11 mouse cellular contexts compared by ENCODE assay signal in the genomic region with DNA sequence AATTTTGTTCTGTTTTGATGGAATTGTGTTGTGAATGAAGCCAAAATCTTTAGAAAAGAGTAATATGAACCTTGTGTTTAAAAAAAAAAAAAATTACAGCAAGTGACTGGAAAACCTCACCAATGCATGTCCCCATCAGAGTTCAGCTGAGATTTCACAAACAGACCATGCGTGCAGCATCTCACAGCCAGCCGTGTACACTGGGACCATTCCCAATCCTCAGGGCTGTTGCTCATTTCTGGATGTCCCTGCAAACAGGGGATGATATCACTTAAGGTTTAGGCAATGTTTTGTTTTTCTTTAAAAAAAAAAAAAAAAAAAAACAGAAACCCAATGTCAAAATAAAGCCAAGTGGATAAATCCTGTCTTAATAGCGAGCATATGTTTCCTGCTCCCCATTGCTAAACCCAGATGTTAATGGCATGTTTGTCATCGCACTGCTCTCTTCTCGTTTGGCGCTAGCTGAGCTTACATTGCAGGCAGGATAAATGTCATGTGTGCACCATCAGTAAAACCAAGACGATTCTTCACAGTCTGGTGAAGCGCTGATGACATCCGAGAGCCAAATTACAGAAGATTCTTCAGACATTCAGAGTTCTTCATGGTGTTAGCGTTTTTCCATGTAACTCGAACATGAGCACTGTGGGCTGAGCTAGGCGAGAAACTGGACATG.
DNase-seq lines count a peak whose midpoint lies in the region; ATAC-seq and TF ChIP-seq lines count a peak whose summit lies in the region.
"Had no signal": no experiment of that assay in that cellular context is flagged by ENCODE, and none has a peak within 500 bp of the region (broad histone marks: within the 10 kb centered on the region; RNA-seq: fewer than 3 reads in every experiment).

No protein-coding gene starts in this region.

- H3K36me3 ChIP-seq in embryonic facial prominence, embryonic 11.5 days (replicated peaks; ENCODE audit: control insufficient read depth, insufficient read depth, low read depth, low read length), result no peaks in the 10 kb centered on the region
- no peaks in the 10 kb centered on the region for H3K36me3 ChIP-seq in embryonic facial prominence, embryonic 10.5 days (replicated peaks)
- no peaks in the 10 kb centered on the region for H3K36me3 ChIP-seq in neural tube, embryonic 15.5 days
- H3K36me3 ChIP-seq: forebrain, embryonic 10.5 days; liver, embryonic 15.5 days had no signal

- TF ChIP-seq CTCF in lung, adult 2 months (IDR thresholded peaks at IDR 0.05; ENCODE audit: insufficient read depth, low read length), result no peak

- no peak overlapping the region for H3K9ac ChIP-seq in embryonic facial prominence, embryonic 11.5 days (replicated peaks; ENCODE audit: low read length)
- no peak overlapping the region for H3K9ac ChIP-seq in neural tube, embryonic 15.5 days (replicated peaks)
- H3K9ac ChIP-seq: liver, embryonic 15.5 days had no signal

- TF ChIP-seq POLR2A in lung, adult 2 months (IDR thresholded peaks at IDR 0.05; ENCODE audit: borderline replicate concordance, extremely low read depth, low read depth, low read length), result no peak

- no peaks in the 10 kb centered on the region for H3K4me1 ChIP-seq in embryonic facial prominence, embryonic 11.5 days (ENCODE audit: control insufficient read depth, insufficient read depth, low read length)
- peaks cover 6% of the 10 kb centered on the region; the same call in 1 of the 2 replicates for H3K4me1 ChIP-seq in embryonic facial prominence, embryonic 10.5 days
- no peaks in the 10 kb centered on the region for H3K4me1 ChIP-seq in lung, adult 2 months (ENCODE audit: control insufficient read depth, insufficient read depth, low read length)
- H3K4me1 ChIP-seq in neural tube, embryonic 15.5 days, result no peaks in the 10 kb centered on the region
- H3K4me1 ChIP-seq: forebrain, embryonic 10.5 days; liver, embryonic 15.5 days had no signal

- no peak for ATAC-seq in embryonic facial prominence, embryonic 11.5 days (replicated peaks; ENCODE audit: insufficient number of reproducible peaks, low FRiP score, low TSS enrichment, low read depth)
- ATAC-seq in neural tube, embryonic 15.5 days (ENCODE audit: low FRiP score), result no peak
- ATAC-seq: Patski had no signal

- no peak overlapping the region for H3K4me2 ChIP-seq in embryonic facial prominence, embryonic 11.5 days (ENCODE audit: low read depth, low read length)
- H3K4me2 ChIP-seq in neural tube, embryonic 15.5 days, result peak overlapping the region; percentile 7
- H3K4me2 ChIP-seq: liver, embryonic 15.5 days had no signal

- no peak overlapping the region for H3K4me3 ChIP-seq in embryonic facial prominence, embryonic 11.5 days (ENCODE audit: low read depth, low read length)
- no peak overlapping the region for H3K4me3 ChIP-seq in embryonic facial prominence, embryonic 10.5 days
- H3K4me3 ChIP-seq in lung, adult 2 months (replicated peaks; ENCODE audit: extremely low read depth, low read depth, low read length), result no peak overlapping the region
- H3K4me3 ChIP-seq in neural tube, embryonic 15.5 days (replicated peaks), result no peak overlapping the region
- H3K4me3 ChIP-seq: forebrain, embryonic 10.5 days; liver, embryonic 15.5 days had no signal

- H3K27ac ChIP-seq in embryonic facial prominence, embryonic 11.5 days (replicated peaks; ENCODE audit: low read depth, low read length), result no peak overlapping the region
- H3K27ac ChIP-seq in embryonic facial prominence, embryonic 10.5 days (replicated peaks), result no peak overlapping the region
- H3K27ac ChIP-seq in neural tube, embryonic 15.5 days (replicated peaks), result no peak overlapping the region
- H3K27ac ChIP-seq: forebrain, embryonic 10.5 days; liver, embryonic 15.5 days had no signal

- H3K9me3 ChIP-seq in embryonic facial prominence, embryonic 11.5 days (replicated peaks; ENCODE audit: control insufficient read depth, low read length), result no peaks in the 10 kb centered on the region
- H3K9me3 ChIP-seq in embryonic facial prominence, embryonic 10.5 days, result no peaks in the 10 kb centered on the region
- H3K9me3 ChIP-seq in neural tube, embryonic 15.5 days (replicated peaks), result no peaks in the 10 kb centered on the region
- H3K9me3 ChIP-seq: forebrain, embryonic 10.5 days; liver, embryonic 15.5 days had no signal

- H3K27me3 ChIP-seq in embryonic facial prominence, embryonic 11.5 days (ENCODE audit: control insufficient read depth, insufficient read depth, low read length), result no peaks in the 10 kb centered on the region
- H3K27me3 ChIP-seq in embryonic facial prominence, embryonic 10.5 days (replicated peaks; ENCODE audit: low read depth, poor library complexity, severe bottlenecking), result no peaks in the 10 kb centered on the region
- no peaks in the 10 kb centered on the region for H3K27me3 ChIP-seq in neural tube, embryonic 15.5 days (replicated peaks)
- H3K27me3 ChIP-seq: liver, embryonic 15.5 days; Patski had no signal

- WGBS in embryonic facial prominence, embryonic 11.5 days, result 37% methylated on average over 12 of the region's 12 CpGs
- 55% methylated on average over 12 of the region's 12 CpGs for WGBS in embryonic facial prominence, embryonic 10.5 days
- WGBS in lung, adult 2 months, result 61% methylated on average over 12 of the region's 12 CpGs
- WGBS in neural tube, embryonic 15.5 days, result 41% methylated on average over 12 of the region's 12 CpGs

- DNase-seq in embryonic facial prominence, embryonic 11.5 days (ENCODE audit: low spot score), result peak; percentile 71
- DNase-seq in embryonic facial prominence, embryonic 10.5 days (ENCODE audit: low spot score), result no peak
- DNase-seq in lung, adult 18-20 months, result peak; percentile 4 to 28
- no peak for DNase-seq in lung, adult 2 months
- peak; percentile 31 for DNase-seq in heart, postnatal 25 days (ENCODE audit: low spot score)
- no peak for DNase-seq in layer of hippocampus, postnatal 25 days (ENCODE audit: extremely low spot score in 1 of 2, low spot score in 1 of 2)
- no peak for DNase-seq in left cerebral cortex, postnatal 4 days

- intact Hi-C loops in heart, postnatal 25 days (cut with DNase I), result no loop called here
- intact Hi-C loops in left cerebral cortex, postnatal 4 days (cut with DNase I), result no loop called here

Comparison
In these comparisons a context has a peak if more than half of its experiments do, and no peak if none do; other contexts are left out.
1. DNase-seq: peak in embryonic facial prominence, embryonic 11.5 days (single experiment), lung, adult 18-20 months (2 of 2) and heart, postnatal 25 days (single experiment); none in embryonic facial prominence, embryonic 10.5 days (single experiment), lung, adult 2 months (single experiment), layer of hippocampus, postnatal 25 days (0 of 2) and left cerebral cortex, postnatal 4 days (single experiment).